In the genomic region with DNA sequence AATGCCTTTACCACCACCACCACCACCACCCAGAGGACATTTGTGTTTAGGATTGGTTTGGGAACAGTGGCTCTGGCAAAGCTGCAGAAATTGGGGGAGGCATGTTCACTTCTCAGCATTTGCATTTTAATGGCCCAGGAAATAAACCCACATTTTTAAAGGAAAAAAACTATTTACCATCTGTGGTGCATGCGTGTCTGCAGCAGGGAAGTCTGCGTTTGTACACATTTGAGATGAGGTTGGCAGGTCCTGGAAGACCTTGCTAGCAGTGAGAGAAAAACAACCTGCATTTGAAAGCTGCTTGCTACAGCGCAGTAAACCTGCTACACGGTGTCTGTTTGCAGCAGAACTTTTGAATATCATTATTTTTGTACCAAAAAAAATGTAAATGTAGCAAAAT, we compare ENCODE assay signal across 22 mouse cellular contexts.
A peak's percentile ranks its signal among the peaks of the same experiment; 100 is the strongest.
DNase-seq lines count a peak whose midpoint lies in the region; ATAC-seq lines count a peak whose summit lies in the region.
"Had no signal": no experiment of that assay in that cellular context is flagged by ENCODE, and none has a peak within 500 bp of the region (broad histone marks: within the 10 kb centered on the region; RNA-seq: fewer than 3 reads in every experiment).

No protein-coding gene starts in this region.

- 87% methylated on average over 4 of the region's 4 CpGs for WGBS in forebrain, embryonic 13.5 days
- 87% methylated on average over 4 of the region's 4 CpGs for WGBS in forebrain, embryonic 12.5 days
- WGBS in neural tube, embryonic 14.5 days = 74% methylated on average over 4 of the region's 4 CpGs
- WGBS in limb, embryonic 10.5 days = 90% methylated on average over 4 of the region's 4 CpGs

- no peak overlapping the region for H3K4me3 ChIP-seq in forebrain, embryonic 13.5 days
- H3K4me3 ChIP-seq in forebrain, embryonic 12.5 days (replicated peaks) = no peak overlapping the region
- no peak overlapping the region for H3K4me3 ChIP-seq in neural tube, embryonic 14.5 days (ENCODE audit: low read depth, low read length)
- H3K4me3 ChIP-seq in limb, embryonic 10.5 days = no peak overlapping the region
- H3K4me3 ChIP-seq: embryonic facial prominence, embryonic 13.5 days; heart, adult 2 months; heart, embryonic 12.5 days; hindbrain, embryonic 10.5 days had no signal

- no peaks in the 10 kb centered on the region for H3K36me3 ChIP-seq in forebrain, embryonic 13.5 days (ENCODE audit: poor library complexity, severe bottlenecking)
- H3K36me3 ChIP-seq in forebrain, embryonic 12.5 days (replicated peaks) = no peaks in the 10 kb centered on the region
- H3K36me3 ChIP-seq in neural tube, embryonic 14.5 days (ENCODE audit: control insufficient read depth, insufficient read depth, low read length) = no peaks in the 10 kb centered on the region
- no peaks in the 10 kb centered on the region for H3K36me3 ChIP-seq in limb, embryonic 10.5 days
- H3K36me3 ChIP-seq: embryonic facial prominence, embryonic 13.5 days; G1E; heart, embryonic 12.5 days; hindbrain, embryonic 10.5 days had no signal

- H3K27me3 ChIP-seq in forebrain, embryonic 13.5 days = no peaks in the 10 kb centered on the region
- H3K27me3 ChIP-seq in forebrain, embryonic 12.5 days = no peaks in the 10 kb centered on the region
- H3K27me3 ChIP-seq in neural tube, embryonic 14.5 days (ENCODE audit: control insufficient read depth, insufficient read depth, low read length) = no peaks in the 10 kb centered on the region
- H3K27me3 ChIP-seq in limb, embryonic 10.5 days (ENCODE audit: low read depth, poor library complexity, severe bottlenecking) = no peaks in the 10 kb centered on the region
- H3K27me3 ChIP-seq: embryonic facial prominence, embryonic 13.5 days; heart, embryonic 12.5 days had no signal

- H3K9ac ChIP-seq in forebrain, embryonic 13.5 days = no peak overlapping the region
- H3K9ac ChIP-seq in forebrain, embryonic 12.5 days = no peak overlapping the region
- no peak overlapping the region for H3K9ac ChIP-seq in neural tube, embryonic 14.5 days (replicated peaks; ENCODE audit: low read depth, low read length)
- H3K9ac ChIP-seq: embryonic facial prominence, embryonic 13.5 days; heart, embryonic 12.5 days; hindbrain, embryonic 14.5 days had no signal

- no peaks in the 10 kb centered on the region for H3K9me3 ChIP-seq in forebrain, embryonic 13.5 days (replicated peaks)
- H3K9me3 ChIP-seq in forebrain, embryonic 12.5 days = no peaks in the 10 kb centered on the region
- no peaks in the 10 kb centered on the region for H3K9me3 ChIP-seq in neural tube, embryonic 14.5 days (ENCODE audit: control insufficient read depth, low read length)
- no peaks in the 10 kb centered on the region for H3K9me3 ChIP-seq in limb, embryonic 10.5 days (replicated peaks)
- H3K9me3 ChIP-seq: embryonic facial prominence, embryonic 13.5 days; G1E; heart, embryonic 12.5 days; hindbrain, embryonic 10.5 days had no signal

- no peak for DNase-seq in neural tube, embryonic 10.5 days (ENCODE audit: extremely low spot score, low spot score)
- DNase-seq in layer of hippocampus, adult 8-10 months (ENCODE audit: low spot score in 2 of 2) = peak; percentile 19 to 44
- no peak for DNase-seq in frontal cortex, postnatal 14 days (ENCODE audit: low spot score in 2 of 2)
- DNase-seq in limb, embryonic 10.5 days (ENCODE audit: low spot score) = no peak
- DNase-seq in urinary bladder, postnatal 10 days (ENCODE audit: low spot score) = no peak
- DNase-seq: adrenal gland, adult 8-10 months; adrenal gland, postnatal 36 days; B cell, adult 2 months; cerebellum, adult 11-12 months; cerebellum, adult 9-10 months; cerebellum, postnatal 25 days; gastrocnemius, postnatal 14 days; heart, adult 2 months had no signal

- peak; percentile 41; the same call in 1 of the 2 replicates for ATAC-seq in forebrain, embryonic 13.5 days
- no peak for ATAC-seq in forebrain, embryonic 12.5 days (ENCODE audit: low FRiP score)
- 0 out of 2 replicates have a peak, but pooled peaks have one; percentile 56 for ATAC-seq in neural tube, embryonic 14.5 days (ENCODE audit: low read depth)
- ATAC-seq: CD4-positive, CD25-positive, alpha-beta regulatory T cell, adult 4 months had no signal

- H3K27ac ChIP-seq in forebrain, embryonic 13.5 days = no peak overlapping the region
- H3K27ac ChIP-seq in forebrain, embryonic 12.5 days = no peak overlapping the region
- no peak overlapping the region for H3K27ac ChIP-seq in neural tube, embryonic 14.5 days (ENCODE audit: low read depth, low read length)
- H3K27ac ChIP-seq in limb, embryonic 10.5 days = no peak overlapping the region
- H3K27ac ChIP-seq: embryonic facial prominence, embryonic 13.5 days; heart, adult 2 months; hindbrain, embryonic 10.5 days; hindbrain, embryonic 14.5 days had no signal

- peaks cover under 1% of the 10 kb centered on the region; the same call in 1 of the 2 replicates for H3K4me1 ChIP-seq in forebrain, embryonic 13.5 days
- H3K4me1 ChIP-seq in forebrain, embryonic 12.5 days = no peaks in the 10 kb centered on the region; the same call in 1 of the 2 replicates
- H3K4me1 ChIP-seq in neural tube, embryonic 14.5 days (ENCODE audit: control insufficient read depth, insufficient read depth, low read length) = no peaks in the 10 kb centered on the region
- no peaks in the 10 kb centered on the region for H3K4me1 ChIP-seq in limb, embryonic 10.5 days
- H3K4me1 ChIP-seq: hindbrain, embryonic 10.5 days had no signal

- no peak overlapping the region for H3K4me2 ChIP-seq in forebrain, embryonic 13.5 days
- no peak overlapping the region for H3K4me2 ChIP-seq in forebrain, embryonic 12.5 days
- no peak overlapping the region for H3K4me2 ChIP-seq in neural tube, embryonic 14.5 days (ENCODE audit: low read depth, low read length)
- H3K4me2 ChIP-seq: embryonic facial prominence, embryonic 13.5 days; heart, embryonic 12.5 days; hindbrain, embryonic 14.5 days had no signal

Comparison
In these comparisons a context has a peak if more than half of its experiments do, and no peak if none do; other contexts are left out.
1. DNase-seq: peak in layer of hippocampus, adult 8-10 months (2 of 2); none in neural tube, embryonic 10.5 days (single experiment), frontal cortex, postnatal 14 days (0 of 2), limb, embryonic 10.5 days (single experiment) and urinary bladder, postnatal 10 days (single experiment).